Mouse (Mus musculus) bone marrow, adult 2 months (tissue): Measurements from ENCODE around the gene Zdhhc21.

Experiments used
- CTCF ChIP-seq: fragments of 200-500 bp; IDR thresholded peaks from 2 replicates; pipeline ENCODE4 v1.5.1; 2011; ENCODE audit warnings: low read length, control low read depth; ENCODE audit not compliant: control insufficient read depth, insufficient read depth
- POLR2A ChIP-seq: fragments of 200-500 bp; IDR thresholded peaks from 2 replicates; pipeline ENCODE4 v1.6.1; 2011; ENCODE audit warnings: low read depth, mild to moderate bottlenecking, control low read depth, low read length, borderline replicate concordance; ENCODE audit not compliant: control insufficient read depth

- TF ChIP-seq CTCF, result no peak
- no peak for TF ChIP-seq POLR2A
These were observed 11.2 kb upstream of the Zdhhc21 start for GRCm38 (mm10) chr4:82870931-82871330.
